Mouse (Mus musculus): ENCODE results near the gene Slc9a3r2.
A peak's percentile ranks its signal among the peaks of the same experiment; 100 is the strongest.

Gene Slc9a3r2

DNA sequence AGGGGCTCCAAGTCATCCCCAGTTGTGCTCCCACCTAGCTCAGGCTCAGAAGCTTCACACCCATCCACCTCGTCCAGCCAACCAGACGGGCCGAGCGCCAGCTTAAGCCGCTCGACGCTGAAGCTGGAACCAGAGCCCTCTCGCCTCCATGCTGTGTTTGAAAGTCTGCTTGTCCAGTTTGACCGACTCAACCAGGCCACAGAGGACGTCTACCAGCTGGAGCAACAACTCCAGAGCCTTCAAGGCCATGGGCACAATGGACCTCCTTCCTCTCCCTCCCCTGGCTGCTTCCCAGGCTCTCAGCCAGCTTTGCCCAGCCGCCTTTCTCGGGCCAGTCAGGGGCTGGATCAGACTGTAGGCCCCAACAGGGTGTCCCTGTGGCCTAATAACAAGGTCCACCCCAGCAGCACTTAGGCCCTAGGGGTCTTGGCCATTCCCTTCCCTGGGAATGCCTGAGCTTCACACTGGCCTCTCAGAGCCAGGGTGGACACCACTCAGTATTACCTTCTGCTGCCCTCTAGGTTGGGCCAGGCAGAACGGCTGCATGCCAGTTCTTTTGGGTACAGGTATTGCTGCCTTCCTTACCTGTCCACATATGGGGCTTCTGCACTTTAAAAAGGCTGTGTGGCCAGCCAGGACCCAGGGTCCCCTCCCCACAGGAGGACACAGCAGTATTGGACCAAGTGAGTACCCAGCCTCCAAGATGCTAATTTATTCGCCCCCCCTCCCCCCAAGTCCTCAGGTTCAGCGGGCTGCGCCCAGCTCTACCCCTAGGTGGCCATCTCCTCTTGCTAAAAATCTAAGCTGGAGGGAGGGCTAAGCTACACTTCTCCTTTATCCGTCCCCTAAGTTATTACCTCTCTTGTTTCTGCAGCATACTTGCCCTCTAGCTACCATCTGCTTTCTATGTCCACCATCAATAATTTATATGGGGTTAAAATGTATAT is 54.7 kb downstream of the Slc9a3r2 start:
- peak; percentile 24 for DNase-seq (ENCODE audit: low read depth, low spot score)

GRCm38 (mm10) chr17:24593992-24594890 is 55.9 kb downstream of the Slc9a3r2 start:
- no peak for DNase-seq (ENCODE audit: low read depth, low spot score)

- no peak for DNase-seq (ENCODE audit: low read depth, low spot score)
These were observed 56.9 kb downstream of the Slc9a3r2 start for GRCm38 (mm10) chr17:24593248-24593647.

DNA sequence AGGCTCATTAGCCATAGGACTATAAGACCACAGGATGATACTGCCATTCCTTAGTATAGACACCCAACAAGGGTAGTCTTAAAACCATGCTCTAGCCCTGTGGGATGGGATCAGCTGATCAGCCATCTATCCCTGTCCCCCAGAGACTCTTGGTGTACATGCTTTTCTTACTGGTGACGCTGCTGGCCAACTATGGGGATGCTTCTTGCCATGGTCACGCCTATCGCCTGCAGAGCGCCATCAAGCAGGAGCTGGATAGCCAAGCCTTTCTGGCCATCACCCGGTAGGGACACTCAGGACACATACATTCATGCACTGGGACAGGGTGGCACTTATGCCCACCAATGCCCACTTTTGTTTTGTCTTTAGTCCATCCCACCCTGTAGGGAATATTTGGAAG is 58.4 kb downstream of the Slc9a3r2 start:
- DNase-seq (ENCODE audit: low read depth, low spot score), result no peak

- no peak for DNase-seq (ENCODE audit: low read depth, low spot score)
These were observed 59.2 kb downstream of the Slc9a3r2 start for GRCm38 (mm10) chr17:24590943-24591342.
